Comparison of ENCODE assay signal across 17 mouse cellular contexts in the genomic region with DNA sequence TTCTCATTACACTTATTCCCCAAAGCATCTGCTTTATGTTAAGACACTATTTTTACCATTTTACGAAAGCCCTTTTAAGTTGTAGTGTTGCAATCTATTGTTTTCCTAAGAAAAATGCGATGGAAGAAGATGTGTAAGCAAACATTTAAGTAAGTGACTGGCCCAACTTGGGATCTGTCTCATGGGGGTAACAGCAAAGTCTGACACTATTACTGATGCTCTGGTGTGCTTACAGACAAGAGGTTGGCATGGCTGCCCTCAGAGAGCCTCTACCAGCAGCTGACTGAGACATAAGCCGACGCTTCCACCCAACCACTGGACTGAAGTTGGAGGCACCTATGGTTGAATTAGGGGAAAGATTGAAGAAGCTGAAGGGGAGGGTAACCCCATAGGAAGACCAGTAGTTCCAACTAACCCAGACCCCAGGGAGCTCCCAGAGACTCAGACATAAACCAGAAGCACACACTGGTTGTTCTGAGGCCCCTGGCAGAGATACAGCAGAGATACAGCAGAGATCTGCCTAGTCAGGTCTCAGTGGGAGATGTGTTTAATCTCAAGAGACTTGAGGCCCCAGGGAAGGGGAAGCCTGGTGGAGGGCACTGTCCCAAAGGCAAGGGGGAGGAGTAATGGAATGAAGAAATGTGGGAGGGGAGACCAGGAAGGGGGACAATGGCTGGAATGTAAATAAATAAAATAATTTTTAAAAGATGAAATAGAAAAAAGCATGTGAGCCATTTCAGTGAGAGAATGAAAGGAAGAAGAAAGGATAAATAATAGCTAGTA.
"Had no signal": no experiment of that assay in that cellular context is flagged by ENCODE, and none has a peak within 500 bp of the region (broad histone marks: within the 10 kb centered on the region; RNA-seq: fewer than 3 reads in every experiment).

No protein-coding gene starts in this region.

- H3K27me3 ChIP-seq: limb, embryonic 12.5 days; limb, embryonic 15.5 days had no signal

- H3K9ac ChIP-seq: limb, embryonic 12.5 days; limb, embryonic 15.5 days; liver, embryonic 14.5 days; liver, postnatal 0 days had no signal

- H3K4me2 ChIP-seq: limb, embryonic 12.5 days; limb, embryonic 15.5 days; liver, embryonic 11.5 days; midbrain, embryonic 11.5 days had no signal

- ATAC-seq: liver, postnatal 0 days had no signal

- H3K9me3 ChIP-seq: limb, embryonic 12.5 days; limb, embryonic 15.5 days had no signal

- H3K27ac ChIP-seq: kidney, postnatal 0 days; layer of hippocampus, adult 2 months; limb, embryonic 12.5 days; limb, embryonic 15.5 days; liver, embryonic 14.5 days had no signal

- H3K4me1 ChIP-seq: limb, embryonic 12.5 days; limb, embryonic 15.5 days had no signal

- H3K36me3 ChIP-seq: limb, embryonic 12.5 days; limb, embryonic 15.5 days had no signal

- H3K4me3 ChIP-seq: layer of hippocampus, adult 2 months; limb, embryonic 12.5 days; limb, embryonic 15.5 days had no signal

- DNase-seq: kidney, adult 11 months; kidney, adult 9 months; kidney, postnatal 25 days; layer of hippocampus, adult 9-11 months; left cerebral cortex, postnatal 4 days; liver, postnatal 0 days; lung, postnatal 4 days; midbrain, embryonic 14.5 days; thymus, adult 18-20 months; thymus, postnatal 36 days had no signal
